ENCODE assay signal across 7 mouse cellular contexts in genomic region chr4:58206115-58206945, GRCm38 (mm10). TPM values are rescaled to one million over a fixed set of nuclear protein-coding genes. Genes with fewer than 3 reads are reported as not detected.
A peak's percentile ranks its signal among the peaks of the same experiment; 100 is the strongest.
DNase-seq lines count a peak whose midpoint lies in the region; ATAC-seq lines count a peak whose summit lies in the region.

Svep1 (minus strand) TSS chr4:58206859.

- intact Hi-C loops in heart, postnatal 14 days (cut with DNase I) = no loop called here

- H3K36me3 ChIP-seq in forebrain, embryonic 10.5 days (replicated peaks) = no peaks in the 10 kb centered on the region

- no peaks in the 10 kb centered on the region for H3K9me3 ChIP-seq in forebrain, embryonic 10.5 days

- WGBS in forebrain, embryonic 10.5 days = under 1% methylated on average over 47 of the region's 47 CpGs

- peak within 1 kb of the TSS; percentile 87 for H3K27ac ChIP-seq in forebrain, embryonic 10.5 days

- peak; percentile 62 for DNase-seq in ZHBTc4 (ENCODE audit: low read depth, low spot score)
- DNase-seq in brain, adult 2 months (ENCODE audit: low read depth, low spot score) = peak; percentile 45
- peak; percentile 61 for DNase-seq in forebrain, embryonic 10.5 days (ENCODE audit: extremely low spot score, low spot score)
- peak; percentile 49 to 58 for DNase-seq in heart, postnatal 14 days
- DNase-seq in layer of hippocampus, postnatal 25 days (ENCODE audit: extremely low spot score in 1 of 2, low spot score in 1 of 2) = peak; percentile 11 to 16
- peak; percentile 56 for DNase-seq in testis, postnatal 10 days (ENCODE audit: low spot score)

- peak; percentile 54 for ATAC-seq in megakaryocyte progenitor cell, adult 5-6 weeks (replicated peaks; ENCODE audit: poor library complexity)

- peak within 1 kb of the TSS; percentile 74 for H3K4me3 ChIP-seq in forebrain, embryonic 10.5 days

- peaks cover 52% of the 10 kb centered on the region for H3K27me3 ChIP-seq in forebrain, embryonic 10.5 days (ENCODE audit: poor library complexity, severe bottlenecking)

- H3K4me1 ChIP-seq in forebrain, embryonic 10.5 days = peaks cover 17% of the 10 kb centered on the region

RNA-seq across cellular contexts. Expression of gene Svep1, which starts in this region (rescaled TPM):
- 2.2 and 2.5 TPM in 2 replicates for polyA plus RNA-seq in forebrain, embryonic 10.5 days (2016; fragmentation: Nextera tagmentation; extraction: Ambion mirVana)
- total RNA-seq in heart, postnatal 14 days (2021) = 1 to 10 TPM; 9.2 to 9.7 TPM
- 1 to 10 TPM in 1 of 2 experiments, under 1 TPM in 1; 0.81 to 1.1 TPM for total RNA-seq in layer of hippocampus, postnatal 25 days (2021)
- total RNA-seq in megakaryocyte progenitor cell, adult 5-6 weeks (2015) = 0.02 TPM in 1 of 2 replicates, not detected in the other
- total RNA-seq in megakaryocyte progenitor cell, adult 5-6 weeks (2017) = not detected in 2 replicates

Comparison
In these comparisons a context has a peak if more than half of its experiments do, and no peak if none do; other contexts are left out.
1. Peak in every context shown above with its lines: DNase-seq, ATAC-seq, H3K4me3 ChIP-seq and H3K27ac ChIP-seq.
2. RNA of gene Svep1 (total RNA-seq): 9.2 to 9.7 TPM in heart, postnatal 14 days; 0.81 to 1.1 TPM in layer of hippocampus, postnatal 25 days and 0.02 TPM in megakaryocyte progenitor cell, adult 5-6 weeks; every median in the first group is over 4 times any median in the second.
3. Peak in ATAC-seq in megakaryocyte progenitor cell, adult 5-6 weeks; RNA of the gene not detected or under 1 TPM.